Mouse (Mus musculus) layer of hippocampus, adult 8-10 months (tissue): ENCODE data around the gene Kat5. TPM values are rescaled to one million over a fixed set of nuclear protein-coding genes. Genes with fewer than 3 reads are reported as not detected.

Source experiments
- DNase-seq, 2 experiments: peaks; one replicate each; pipeline ENCODE4 v3.0.0; 2022; ENCODE audit warnings: low spot score in 2 of 2
- total RNA-seq, 4 experiments: library from RNA; stranded (reverse); gene quantifications; 2 replicates each; pipeline ENCODE4 v1.2.4; 2022

The Kat5 gene
- total RNA-seq, 4 experiments from 2014 or later: 81.5 to 105 (median 86.9) TPM

- DNase-seq: no peak
These were observed 38.2 kb downstream of the Kat5 start for GRCm38 (mm10) chr19:5571831-5572230.

GRCm38 (mm10) chr19:5570353-5571246 is 39.4 kb downstream of the Kat5 start:
- no peak for DNase-seq

- no peak for DNase-seq
These were observed 40.5 kb downstream of the Kat5 start for GRCm38 (mm10) chr19:5569521-5569920.

- peak; percentile 48 to 81 for DNase-seq
These were observed 41.4 kb downstream of the Kat5 start for GRCm38 (mm10) chr19:5568470-5569140.

- DNase-seq: peak; percentile 72 to 89
These were observed 42.2 kb downstream of the Kat5 start, which contains the start of gene Ap5b1 for GRCm38 (mm10) chr19:5567534-5568469. TSS of gene Ap5b1 (plus strand) at chr19:5568025.

- DNase-seq: no peak
These were observed 42.9 kb downstream of the Kat5 start for GRCm38 (mm10) chr19:5567180-5567533.

GRCm38 (mm10) chr19:5566316-5566715 is 43.7 kb downstream of the Kat5 start:
- DNase-seq: no peak

GRCm38 (mm10) chr19:5562776-5563175 is 47.3 kb downstream of the Kat5 start:
- DNase-seq: no peak

- DNase-seq: no peak
These were observed 48.2 kb downstream of the Kat5 start for GRCm38 (mm10) chr19:5561886-5562285.

- DNase-seq: no peak
These were observed 48.7 kb downstream of the Kat5 start for GRCm38 (mm10) chr19:5561252-5561790.

- no peak for DNase-seq
These were observed 49.5 kb downstream of the Kat5 start, which contains the start of gene Ovol1 for GRCm38 (mm10) chr19:5560457-5561041. TSS of gene Ovol1 (minus strand) at chr19:5560646.

GRCm38 (mm10) chr19:5559631-5560456 is 50.2 kb downstream of the Kat5 start:
- no peak for DNase-seq

- no peak for DNase-seq
These were observed 50.8 kb downstream of the Kat5 start for GRCm38 (mm10) chr19:5559229-5559628.

- DNase-seq: no peak
These were observed 51.3 kb downstream of the Kat5 start for GRCm38 (mm10) chr19:5558770-5559169.

- DNase-seq: no peak
These were observed 51.9 kb downstream of the Kat5 start for GRCm38 (mm10) chr19:5558169-5558568.

GRCm38 (mm10) chr19:5554212-5554611 is 55.8 kb downstream of the Kat5 start:
- DNase-seq: no peak

GRCm38 (mm10) chr19:5553802-5554201 is 56.2 kb downstream of the Kat5 start:
- DNase-seq: no peak
